Mouse (Mus musculus) T-helper 1 cell (primary cell): ENCODE results near the gene Tmem147.
"Not testable (repeated sequence)": the region's sequence is repeated elsewhere in the genome, so short reads cannot be mapped to it uniquely, and the experiment has no call there.

Experiments
- in situ Hi-C: fragments of 300-600 bp; cut with MboI, MseI; formaldehyde crosslinking; loops from one replicate; pipeline ENCODE4 v1.15.1; 2025; ENCODE audit warnings: high pct_unique_total_duplicates

Tmem147 gene

GRCm38 (mm10) chr7:30729396-30730063 lies at the start of gene Tmem147:
Tmem147 (minus strand) TSS chr7:30729540.
- in situ Hi-C loops = no loop called here

- in situ Hi-C loops = no loop called here
Measured at GRCm38 (mm10) chr7:30777911-30778310, 48.6 kb upstream of the Tmem147 start.

DNA sequence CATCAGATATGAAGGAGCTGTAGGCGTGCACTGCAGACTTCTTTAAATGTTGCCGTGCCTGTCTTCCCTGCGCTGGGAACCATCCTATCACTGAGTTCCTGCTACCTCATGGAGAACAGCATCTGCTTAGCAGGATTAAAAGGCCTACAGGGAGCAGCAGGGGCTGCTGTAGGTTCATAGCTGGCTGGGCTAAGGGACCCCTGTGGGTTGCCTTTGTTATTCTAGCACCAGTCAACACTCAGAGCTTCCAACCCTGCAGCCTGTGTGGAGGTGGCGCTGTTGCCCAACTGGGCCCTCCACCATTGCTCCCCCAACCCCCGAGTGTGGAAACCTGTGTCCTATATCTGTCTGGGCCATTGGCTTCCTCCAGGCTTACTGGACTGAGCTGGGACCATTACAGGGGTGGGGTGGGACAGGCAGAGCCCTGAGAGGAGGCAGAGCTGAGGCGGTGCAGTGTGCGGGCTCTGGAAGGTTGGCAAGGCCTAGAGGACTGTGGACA lies 47.8 kb upstream of the Tmem147 start:
- in situ Hi-C loops = no loop called here

- in situ Hi-C loops = no loop called here
Measured at GRCm38 (mm10) chr7:30776104-30776503, 46.8 kb upstream of the Tmem147 start.

DNA sequence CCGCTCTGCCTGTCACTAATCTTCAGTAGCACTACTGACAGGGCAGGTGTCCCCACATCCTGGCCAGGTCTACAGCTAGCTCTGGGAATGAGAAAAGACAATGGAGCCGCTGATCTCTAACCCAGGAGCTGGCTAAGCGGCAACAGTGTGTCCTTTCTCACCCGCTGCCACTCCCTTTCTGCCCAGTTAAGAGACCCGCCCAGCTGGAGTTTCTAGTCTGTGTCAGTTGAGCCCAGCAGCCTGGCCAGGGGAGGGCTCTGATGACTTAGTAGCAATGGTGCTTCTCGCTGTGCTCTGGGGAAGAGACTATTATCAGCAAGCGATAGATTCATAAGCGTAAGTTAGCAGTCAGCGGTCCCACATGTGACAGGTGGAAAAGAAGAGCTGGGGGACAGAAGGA lies 39.9 kb upstream of the Tmem147 start:
- in situ Hi-C loops = no loop called here

DNA sequence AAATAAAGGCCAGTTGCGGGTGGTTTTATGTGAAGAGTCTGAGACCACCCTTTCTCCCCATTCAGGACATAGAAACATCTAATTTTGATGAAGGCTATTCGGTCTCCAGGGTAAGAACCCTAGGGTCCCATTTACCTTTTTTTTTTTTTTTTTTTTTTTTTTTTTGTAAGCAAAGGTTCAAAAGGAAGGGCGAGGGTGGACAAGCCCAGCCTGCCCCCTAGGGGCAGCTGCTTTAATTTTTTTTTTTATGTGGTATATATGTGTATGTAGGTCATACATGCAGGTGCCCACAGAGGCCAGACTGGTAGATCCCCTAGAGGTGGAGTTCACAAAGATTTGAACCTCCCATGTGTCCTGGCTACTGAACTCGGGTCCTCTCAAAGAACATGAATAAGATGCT lies 37.1 kb upstream of the Tmem147 start:
- in situ Hi-C loops = no loop called here

- in situ Hi-C loops = no loop called here
Measured at GRCm38 (mm10) chr7:30765173-30765572, 35.8 kb upstream of the Tmem147 start.

DNA sequence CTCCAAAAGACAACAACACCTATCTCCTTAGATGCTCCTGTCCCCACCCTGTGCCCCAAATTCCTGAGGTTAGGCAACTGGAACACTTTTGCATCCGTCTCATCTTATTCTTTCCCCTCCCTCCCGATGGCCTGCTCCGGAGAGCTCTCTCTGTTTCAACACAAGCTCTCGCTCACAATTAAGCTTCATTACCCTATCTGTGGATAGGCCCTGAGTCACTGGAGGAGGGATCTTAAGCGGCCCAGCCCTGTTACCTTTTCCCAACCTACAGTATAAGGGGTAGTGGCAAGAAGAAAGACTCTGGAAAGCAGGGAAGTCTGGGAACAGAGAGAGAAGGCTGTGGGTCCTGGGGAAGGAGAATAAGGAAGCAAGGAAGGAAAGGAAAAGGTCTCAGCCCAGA lies 34.1 kb upstream of the Tmem147 start, which contains the start of gene Dmkn:
Gene Dmkn, plus strand, starts transcription at position 301 of the 400 bp plus-strand sequence.
- in situ Hi-C loops = no loop called here

GRCm38 (mm10) chr7:30761769-30762352 lies 32.5 kb upstream of the Tmem147 start:
- in situ Hi-C loops = no loop called here

GRCm38 (mm10) chr7:30758853-30759252 lies 29.5 kb upstream of the Tmem147 start:
- in situ Hi-C loops = no loop called here

- in situ Hi-C loops = no loop called here
Measured at GRCm38 (mm10) chr7:30757001-30757400, 27.7 kb upstream of the Tmem147 start.

GRCm38 (mm10) chr7:30751086-30751669 lies 21.8 kb upstream of the Tmem147 start, which contains the start of gene Sbsn:
Sbsn (plus strand) TSS chr7:30751471.
- in situ Hi-C loops = no loop called here

- in situ Hi-C loops = no loop called here
Measured at GRCm38 (mm10) chr7:30749824-30750606, 20.7 kb upstream of the Tmem147 start.

- in situ Hi-C loops = no loop called here
Measured at GRCm38 (mm10) chr7:30747525-30748204, 18.3 kb upstream of the Tmem147 start.

- in situ Hi-C loops = no loop called here
Measured at GRCm38 (mm10) chr7:30744022-30744598, 14.8 kb upstream of the Tmem147 start.

DNA sequence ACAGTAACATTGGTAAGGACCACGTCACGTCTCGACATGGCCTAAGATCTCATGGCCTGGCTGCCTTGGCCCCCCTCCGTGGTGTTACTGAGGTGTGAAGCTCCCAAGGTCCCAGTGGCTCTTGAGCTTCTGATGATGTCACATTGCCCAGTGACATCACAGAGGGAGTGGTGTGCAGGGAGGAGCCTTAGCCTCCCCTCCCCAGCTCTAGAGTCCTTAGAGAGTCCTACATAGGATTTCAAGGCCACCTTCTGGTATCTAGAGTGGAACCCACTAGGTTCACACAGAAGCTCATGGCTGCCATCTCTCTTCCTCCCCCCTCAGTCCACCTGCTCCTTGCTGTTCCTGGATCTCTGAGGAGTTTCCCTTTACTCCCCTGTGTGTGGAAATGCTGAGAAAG lies 14.3 kb upstream of the Tmem147 start, which contains the start of gene Gapdhs:
Gene Gapdhs, minus strand, starts transcription at position 65 of the 400 bp plus-strand sequence.
- in situ Hi-C loops = not testable (repeated sequence)

- in situ Hi-C loops = not testable (repeated sequence)
Measured at GRCm38 (mm10) chr7:30742570-30742969, 13.2 kb upstream of the Tmem147 start.

DNA sequence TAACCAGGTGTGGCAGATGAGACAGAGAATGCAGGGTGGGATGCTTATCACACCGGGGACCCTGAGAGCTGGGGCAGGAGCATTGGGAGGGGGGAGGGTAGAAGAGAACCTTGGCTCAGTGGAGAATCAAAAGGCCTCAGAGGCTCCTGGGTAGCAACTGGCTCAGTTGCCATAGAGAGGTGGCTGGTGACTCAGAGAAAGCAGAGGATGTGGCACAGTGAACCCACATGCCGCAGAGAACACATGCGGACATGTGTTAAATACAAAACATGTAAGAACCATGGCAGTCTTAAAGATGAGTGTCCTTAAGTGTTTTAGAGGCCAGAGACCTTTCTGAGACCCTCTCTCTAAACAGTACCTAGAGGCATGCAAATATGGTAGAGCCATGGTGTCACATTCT lies 6.9 kb upstream of the Tmem147 start:
- in situ Hi-C loops = no loop called here

GRCm38 (mm10) chr7:30730064-30730722 lies 853 bp upstream of the Tmem147 start:
- in situ Hi-C loops = not testable (repeated sequence)

- in situ Hi-C loops = no loop called here
Measured at GRCm38 (mm10) chr7:30728739-30729395, 473 bp downstream of the Tmem147 start.
